Mouse (Mus musculus): ENCODE data around the gene Sde2. TPM values are rescaled to one million over a fixed set of nuclear protein-coding genes. Genes with fewer than 3 reads are reported as not detected.

Sde2 gene
- polyA plus RNA-seq, 1 experiment from 2014 or later = 28.7 TPM

DNA sequence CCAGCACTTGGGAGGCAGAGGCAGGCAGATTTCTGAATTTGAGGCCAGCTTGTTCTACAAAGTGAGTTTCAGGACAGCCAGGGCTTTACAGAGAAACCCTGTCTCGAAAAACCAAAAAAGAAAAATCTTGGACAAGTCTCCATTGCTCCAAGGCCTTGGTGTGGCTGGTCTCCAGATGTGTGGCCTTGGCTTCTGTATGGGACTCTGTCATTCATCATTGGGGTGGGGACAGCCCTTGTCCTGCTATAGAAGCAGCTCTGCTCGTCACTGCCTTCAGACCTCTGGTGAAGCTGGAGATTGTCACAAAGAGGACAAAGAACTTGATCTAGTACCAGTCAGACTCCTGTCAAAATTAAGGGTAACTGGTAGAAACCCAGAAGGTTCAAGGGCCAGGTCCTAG lies 23.7 kb downstream of the Sde2 start:
- H3K4me2 ChIP-seq (ENCODE audit: low read length) = no peak overlapping the region
- 78% methylated on average over 2 of the region's 2 CpGs for WGBS

DNA sequence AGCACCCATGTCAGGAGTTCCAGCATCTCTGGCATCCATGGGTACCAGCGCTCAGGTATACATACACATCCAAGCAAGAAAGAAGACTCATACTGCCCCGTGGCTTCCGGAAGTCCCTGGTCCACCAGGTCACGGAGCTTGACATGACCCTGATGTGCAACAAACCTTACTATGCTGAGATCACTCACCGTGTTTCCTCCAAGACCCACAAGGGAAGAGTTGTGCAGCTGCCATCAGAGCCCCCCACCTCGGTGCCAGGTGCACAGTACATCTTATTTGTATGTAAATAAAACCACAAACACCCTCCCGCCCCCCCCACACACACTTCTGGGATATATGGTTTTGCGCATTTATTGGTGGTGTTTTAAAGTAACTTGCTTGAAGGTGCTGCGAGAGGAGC lies 24.2 kb downstream of the Sde2 start:
- no peaks in the 10 kb centered on the region for H3K27me3 ChIP-seq (replicated peaks; ENCODE audit: control insufficient read depth, insufficient read depth, low read length)
- 87% methylated on average over 9 of the region's 9 CpGs for WGBS
- no peak overlapping the region for H3K4me3 ChIP-seq (ENCODE audit: low read length)
- no peaks in the 10 kb centered on the region for H3K4me1 ChIP-seq (ENCODE audit: control insufficient read depth, insufficient read depth, low read depth, low read length)
- ATAC-seq = no peak
- H3K36me3 ChIP-seq (ENCODE audit: control insufficient read depth, insufficient read depth, low read length) = no peaks in the 10 kb centered on the region
- H3K9me3 ChIP-seq (ENCODE audit: control insufficient read depth, low read length) = no peaks in the 10 kb centered on the region
- no peak overlapping the region for H3K4me2 ChIP-seq (ENCODE audit: low read length)
- H3K27ac ChIP-seq (ENCODE audit: low read depth, low read length) = no peak overlapping the region
- H3K9ac ChIP-seq (ENCODE audit: low read depth, low read length) = no peak overlapping the region

More for the DNA sequence above, 23.7 kb downstream of the Sde2 start:
- Histone ChIP-seq H3K4me3 (ENCODE audit: low read length) (no peak overlapping the region), H3K4me1 (ENCODE audit: control insufficient read depth, insufficient read depth, low read depth, low read length) (no peaks in the 10 kb centered on the region), H3K27me3 (replicated peaks; ENCODE audit: control insufficient read depth, insufficient read depth, low read length) (no peaks in the 10 kb centered on the region), H3K36me3 (ENCODE audit: control insufficient read depth, insufficient read depth, low read length) (no peaks in the 10 kb centered on the region), H3K9ac (ENCODE audit: low read depth, low read length) (no peak overlapping the region), H3K27ac (ENCODE audit: low read depth, low read length) (no peak overlapping the region), H3K9me3 (ENCODE audit: control insufficient read depth, low read length) (no peaks in the 10 kb centered on the region)
- ATAC-seq = no peak

DNA sequence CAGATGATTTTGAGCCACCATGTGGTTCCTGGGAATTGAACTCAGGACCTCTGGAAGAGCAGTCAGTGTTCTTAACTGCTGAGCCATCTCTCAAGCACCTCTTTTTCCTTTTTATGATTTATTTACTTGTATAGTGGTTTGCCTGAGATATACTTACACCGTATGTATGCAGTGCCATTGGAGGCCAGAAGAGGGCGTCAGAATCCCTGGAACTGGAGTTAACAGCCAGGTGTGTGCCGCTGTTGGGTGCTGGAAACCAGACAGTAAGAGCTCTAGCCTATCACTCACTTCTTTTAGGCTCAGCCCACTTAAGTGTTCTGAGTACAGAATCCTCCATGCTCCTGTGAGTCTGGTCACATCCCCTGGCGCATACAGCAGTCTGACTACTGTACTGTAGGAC lies 26.5 kb downstream of the Sde2 start:
- Histone ChIP-seq H3K9me3 (ENCODE audit: control insufficient read depth, low read length) (no peaks in the 10 kb centered on the region), H3K4me1 (ENCODE audit: control insufficient read depth, insufficient read depth, low read depth, low read length) (no peaks in the 10 kb centered on the region), H3K4me3 (ENCODE audit: low read length) (no peak overlapping the region), H3K4me2 (ENCODE audit: low read length) (no peak overlapping the region), H3K27ac (ENCODE audit: low read depth, low read length) (no peak overlapping the region), H3K27me3 (replicated peaks; ENCODE audit: control insufficient read depth, insufficient read depth, low read length) (no peaks in the 10 kb centered on the region), H3K36me3 (ENCODE audit: control insufficient read depth, insufficient read depth, low read length) (no peaks in the 10 kb centered on the region), H3K9ac (ENCODE audit: low read depth, low read length) (no peak overlapping the region)
- no peak for ATAC-seq
- 80% methylated on average over 4 of the region's 4 CpGs for WGBS

DNA sequence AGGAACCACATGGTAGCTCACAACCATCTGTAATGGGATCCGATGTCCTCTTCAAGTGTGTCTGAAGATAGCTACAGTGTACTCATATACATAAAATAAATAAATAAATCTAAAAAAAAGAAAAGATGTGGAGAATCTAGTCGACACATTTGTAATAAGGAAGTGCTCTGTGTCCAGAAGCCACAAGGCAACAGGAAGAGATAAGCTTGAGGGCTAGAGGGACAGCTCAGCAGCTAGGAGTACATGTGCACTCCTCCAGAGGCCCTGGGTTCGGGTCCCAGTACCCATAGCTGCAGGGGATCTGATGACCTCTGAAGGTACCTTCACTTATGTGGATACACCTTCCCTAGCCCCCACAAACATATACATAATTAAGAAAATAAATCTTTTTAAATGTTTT lies 30.8 kb downstream of the Sde2 start:
- no peaks in the 10 kb centered on the region for H3K4me1 ChIP-seq (ENCODE audit: control insufficient read depth, insufficient read depth, low read depth, low read length)
- H3K27ac ChIP-seq (ENCODE audit: low read depth, low read length) = no peak overlapping the region
- no peaks in the 10 kb centered on the region for H3K9me3 ChIP-seq (ENCODE audit: control insufficient read depth, low read length)
- no peak overlapping the region for H3K9ac ChIP-seq (ENCODE audit: low read depth, low read length)
- 68% methylated on average over 3 of the region's 3 CpGs for WGBS
- no peaks in the 10 kb centered on the region for H3K27me3 ChIP-seq (replicated peaks; ENCODE audit: control insufficient read depth, insufficient read depth, low read length)
- ATAC-seq = no peak
- H3K4me3 ChIP-seq (ENCODE audit: low read length) = no peak overlapping the region
- no peaks in the 10 kb centered on the region for H3K36me3 ChIP-seq (ENCODE audit: control insufficient read depth, insufficient read depth, low read length)
- H3K4me2 ChIP-seq (ENCODE audit: low read length) = no peak overlapping the region

DNA sequence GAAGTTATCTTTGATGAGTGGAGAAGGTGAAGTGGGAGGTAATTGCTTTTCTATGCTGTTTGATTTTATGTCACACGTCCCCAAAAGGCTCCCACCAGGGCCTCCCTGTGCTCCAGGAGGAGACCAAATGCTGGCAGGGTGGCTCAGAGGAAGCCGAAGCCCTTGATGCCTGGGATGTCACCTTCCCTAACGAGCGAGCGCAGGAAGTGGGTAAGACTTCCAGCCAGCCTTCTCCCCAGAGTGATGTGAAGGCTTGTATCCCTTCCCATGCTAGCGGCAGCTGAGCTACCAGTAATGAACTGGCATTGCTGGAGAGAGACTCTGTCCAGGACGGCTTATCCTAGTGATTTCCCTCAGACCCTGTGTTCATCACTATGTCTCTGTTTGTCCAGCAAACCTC lies 32.8 kb downstream of the Sde2 start:
- no peak overlapping the region for H3K9ac ChIP-seq (ENCODE audit: low read depth, low read length)
- H3K4me2 ChIP-seq (ENCODE audit: low read length) = no peak overlapping the region
- H3K36me3 ChIP-seq (ENCODE audit: control insufficient read depth, insufficient read depth, low read length) = no peaks in the 10 kb centered on the region
- 32% methylated on average over 7 of the region's 7 CpGs for WGBS
- H3K27me3 ChIP-seq (replicated peaks; ENCODE audit: control insufficient read depth, insufficient read depth, low read length) = no peaks in the 10 kb centered on the region
- no peaks in the 10 kb centered on the region for H3K9me3 ChIP-seq (ENCODE audit: control insufficient read depth, low read length)
- H3K4me3 ChIP-seq (ENCODE audit: low read length) = no peak overlapping the region
- no peak for ATAC-seq
- H3K27ac ChIP-seq (ENCODE audit: low read depth, low read length) = no peak overlapping the region
- H3K4me1 ChIP-seq (ENCODE audit: control insufficient read depth, insufficient read depth, low read depth, low read length) = no peaks in the 10 kb centered on the region

DNA sequence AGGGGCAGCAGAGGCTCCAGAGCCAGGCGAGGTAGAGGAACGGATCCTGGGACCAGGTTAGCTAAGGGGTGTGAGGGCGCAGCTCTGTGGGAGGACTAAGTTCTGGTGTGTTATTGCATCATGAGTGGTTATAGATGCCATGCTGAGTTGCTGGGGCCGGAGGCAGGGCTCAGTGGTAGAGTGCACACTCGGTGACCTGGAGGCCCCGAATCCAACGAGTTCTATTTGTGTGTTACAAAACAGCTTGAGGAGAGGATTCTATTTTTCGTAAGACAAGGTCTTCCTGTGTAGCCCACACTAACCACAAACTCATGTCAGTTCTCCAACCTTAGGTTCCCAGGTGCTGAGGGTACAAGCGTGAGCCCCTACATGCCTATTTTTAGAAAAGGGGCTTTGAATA lies 33.6 kb downstream of the Sde2 start:
- Histone ChIP-seq H3K9ac (ENCODE audit: low read depth, low read length) (no peak overlapping the region), H3K4me2 (ENCODE audit: low read length) (no peak overlapping the region), H3K27me3 (replicated peaks; ENCODE audit: control insufficient read depth, insufficient read depth, low read length) (no peaks in the 10 kb centered on the region), H3K4me1 (ENCODE audit: control insufficient read depth, insufficient read depth, low read depth, low read length) (no peaks in the 10 kb centered on the region), H3K27ac (ENCODE audit: low read depth, low read length) (no peak overlapping the region), H3K9me3 (ENCODE audit: control insufficient read depth, low read length) (no peaks in the 10 kb centered on the region), H3K36me3 (ENCODE audit: control insufficient read depth, insufficient read depth, low read length) (no peaks in the 10 kb centered on the region), H3K4me3 (ENCODE audit: low read length) (no peak overlapping the region)
- WGBS = 81% methylated on average over 9 of the region's 9 CpGs
- no peak for ATAC-seq

DNA sequence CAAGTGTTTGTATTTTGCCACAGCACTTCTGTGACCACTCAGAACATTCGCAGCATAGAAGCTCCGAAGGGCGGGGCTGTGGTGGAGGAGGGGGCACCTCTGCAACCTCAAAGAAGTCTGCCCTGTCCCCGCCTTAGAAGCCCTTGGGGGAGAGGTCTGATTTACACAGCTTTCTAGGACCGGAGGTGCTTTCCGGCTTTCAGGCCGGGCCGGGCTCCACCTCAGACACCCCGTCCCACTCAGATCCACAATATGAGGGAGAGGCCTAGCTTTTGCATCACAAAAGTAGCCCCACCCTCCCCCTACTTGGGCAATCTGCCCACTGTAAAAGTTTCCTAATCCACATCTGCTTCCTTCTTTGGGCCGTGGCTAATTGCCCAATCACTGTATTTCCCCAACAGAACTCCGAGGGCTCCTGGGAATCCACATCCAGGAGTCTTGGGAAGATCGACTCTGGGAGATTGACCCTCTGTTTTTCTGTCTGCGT lies 37.7 kb downstream of the Sde2 start:
- 4% methylated on average over 13 of the region's 13 CpGs for WGBS
- Histone ChIP-seq H3K4me2 (ENCODE audit: low read length) (peak overlapping the region; percentile 1), H3K27me3 (replicated peaks; ENCODE audit: control insufficient read depth, insufficient read depth, low read length) (peaks cover 6% of the 10 kb centered on the region), H3K9me3 (ENCODE audit: control insufficient read depth, low read length) (no peaks in the 10 kb centered on the region), H3K36me3 (ENCODE audit: control insufficient read depth, insufficient read depth, low read length) (no peaks in the 10 kb centered on the region), H3K4me1 (ENCODE audit: control insufficient read depth, insufficient read depth, low read depth, low read length) (no peaks in the 10 kb centered on the region), H3K4me3 (ENCODE audit: low read length) (no peak overlapping the region), H3K27ac (ENCODE audit: low read depth, low read length) (no peak overlapping the region), H3K9ac (ENCODE audit: low read depth, low read length) (no peak overlapping the region)
- ATAC-seq = 0 out of 2 replicates have a peak, but pooled peaks have one; percentile 40

DNA sequence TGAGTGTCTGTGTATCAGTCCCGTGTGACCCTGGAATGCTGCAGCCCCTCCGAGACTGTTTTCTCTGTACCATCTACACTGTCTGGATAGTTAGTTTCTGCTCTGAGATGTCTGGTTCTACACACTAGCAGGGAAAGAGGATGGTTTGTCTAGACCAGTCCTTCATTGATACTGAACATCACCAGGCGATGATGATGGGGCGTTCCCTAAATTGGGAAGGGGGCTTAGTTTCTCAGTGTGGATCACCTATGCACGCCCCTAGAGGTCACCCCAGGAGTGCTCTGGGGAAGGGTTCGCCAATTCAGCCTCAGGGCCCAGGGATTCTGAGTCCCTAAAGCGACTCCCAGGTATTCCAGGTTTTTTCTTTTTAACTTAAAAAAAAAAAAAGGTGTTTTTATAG lies 38.2 kb downstream of the Sde2 start:
- Histone ChIP-seq H3K4me3 (ENCODE audit: low read length) (no peak overlapping the region), H3K9ac (ENCODE audit: low read depth, low read length) (no peak overlapping the region), H3K36me3 (ENCODE audit: control insufficient read depth, insufficient read depth, low read length) (no peaks in the 10 kb centered on the region), H3K27ac (ENCODE audit: low read depth, low read length) (no peak overlapping the region), H3K9me3 (ENCODE audit: control insufficient read depth, low read length) (no peaks in the 10 kb centered on the region), H3K4me1 (ENCODE audit: control insufficient read depth, insufficient read depth, low read depth, low read length) (no peaks in the 10 kb centered on the region), H3K27me3 (replicated peaks; ENCODE audit: control insufficient read depth, insufficient read depth, low read length) (peaks cover 6% of the 10 kb centered on the region), H3K4me2 (ENCODE audit: low read length) (no peak overlapping the region)
- WGBS = 45% methylated on average over 7 of the region's 7 CpGs
- no peak for ATAC-seq

DNA sequence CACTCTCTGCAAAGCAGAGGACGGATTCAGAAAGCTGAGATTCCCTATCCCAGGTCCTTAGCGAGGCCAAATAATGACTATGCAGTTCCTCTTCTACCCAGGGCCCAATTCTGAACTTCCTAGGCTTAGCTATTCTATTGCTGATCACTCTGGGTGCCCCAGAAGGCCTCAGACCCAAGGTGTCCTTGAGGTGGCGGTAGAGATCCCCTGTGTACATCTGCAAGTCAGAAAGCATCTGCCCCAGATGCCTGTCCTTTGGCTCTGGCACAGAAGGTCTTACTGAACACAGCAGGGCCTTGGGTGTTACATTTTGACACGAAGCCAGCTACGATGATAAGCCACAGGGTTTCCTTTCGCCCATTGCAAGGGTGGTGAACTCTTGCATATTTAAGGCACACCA lies 38.9 kb downstream of the Sde2 start:
- H3K4me1 ChIP-seq (ENCODE audit: control insufficient read depth, insufficient read depth, low read depth, low read length) = no peaks in the 10 kb centered on the region
- 44% methylated on average over 6 of the region's 6 CpGs for WGBS
- no peaks in the 10 kb centered on the region for H3K36me3 ChIP-seq (ENCODE audit: control insufficient read depth, insufficient read depth, low read length)
- no peak overlapping the region for H3K4me2 ChIP-seq (ENCODE audit: low read length)
- no peaks in the 10 kb centered on the region for H3K9me3 ChIP-seq (ENCODE audit: control insufficient read depth, low read length)
- H3K4me3 ChIP-seq (ENCODE audit: low read length) = no peak overlapping the region
- no peak for ATAC-seq
- no peak overlapping the region for H3K27ac ChIP-seq (ENCODE audit: low read depth, low read length)
- H3K9ac ChIP-seq (ENCODE audit: low read depth, low read length) = no peak overlapping the region
- peaks cover 6% of the 10 kb centered on the region for H3K27me3 ChIP-seq (replicated peaks; ENCODE audit: control insufficient read depth, insufficient read depth, low read length)

DNA sequence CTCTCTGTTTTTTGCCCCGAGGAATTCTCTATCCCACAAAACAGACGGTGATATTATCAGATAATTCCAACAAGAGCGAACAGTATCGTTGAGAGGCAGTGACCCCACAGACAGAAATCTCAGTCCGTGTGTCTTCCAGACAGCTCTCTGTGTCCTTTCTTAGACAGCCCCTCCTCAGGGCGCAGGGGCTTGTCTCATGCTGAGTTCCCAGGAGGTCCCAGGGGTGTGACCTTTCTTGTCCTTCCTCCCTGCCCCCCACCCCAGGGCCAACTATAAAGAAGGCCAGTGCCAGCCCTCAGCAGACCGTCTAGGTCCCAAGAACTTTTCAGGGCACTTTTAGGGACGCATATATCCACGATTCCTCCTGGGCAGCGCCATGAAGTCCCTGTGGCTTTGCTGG lies 41.9 kb downstream of the Sde2 start, which contains the start of gene Lefty2:
TSS of gene Lefty2 (plus strand) at position 301 of the 400 bp plus-strand sequence.
- Histone ChIP-seq H3K9ac (ENCODE audit: low read depth, low read length) (no peak within 1 kb of the TSS), H3K4me2 (ENCODE audit: low read length) (no peak within 1 kb of the TSS; the same call in 1 of the 2 replicates), H3K27ac (ENCODE audit: low read depth, low read length) (no peak within 1 kb of the TSS), H3K4me3 (ENCODE audit: low read length) (no peak within 1 kb of the TSS), H3K27me3 (replicated peaks; ENCODE audit: control insufficient read depth, insufficient read depth, low read length) (peaks cover 11% of the 10 kb centered on the region), H3K4me1 (ENCODE audit: control insufficient read depth, insufficient read depth, low read depth, low read length) (no peaks in the 10 kb centered on the region), H3K9me3 (ENCODE audit: control insufficient read depth, low read length) (no peaks in the 10 kb centered on the region), H3K36me3 (ENCODE audit: control insufficient read depth, insufficient read depth, low read length) (no peaks in the 10 kb centered on the region)
- 65% methylated on average over 10 of the region's 10 CpGs for WGBS
- no peak for ATAC-seq

All from hindbrain, embryonic 16.5 days (tissue).